Mouse (Mus musculus) embryonic facial prominence, embryonic 10.5 days (tissue): ENCODE data around the gene Hoxb6. TPM values are rescaled to one million over a fixed set of nuclear protein-coding genes. Genes with fewer than 3 reads are reported as not detected.

Source experiments
- DNase-seq: peaks from one replicate; pipeline ENCODE4 v3.0.0-alpha.2; 2017; ENCODE audit warnings: low spot score
- H3K27ac ChIP-seq: fragments of 300-500 bp; sonication (generic); replicated peaks from 2 replicates; pipeline ENCODE4 v1.5.1; 2016; ENCODE audit warnings: mild to moderate bottlenecking
- H3K27me3 ChIP-seq: fragments of 300-500 bp; sonication (generic); replicated peaks from 2 replicates; pipeline ENCODE4 v1.6.1; 2016; ENCODE audit warnings: low read depth, mild to moderate bottlenecking; ENCODE audit not compliant: poor library complexity, severe bottlenecking
- H3K36me3 ChIP-seq: fragments of 300-500 bp; sonication (generic); replicated peaks from 2 replicates; pipeline ENCODE4 v1.6.1; 2016; ENCODE audit warnings: mild to moderate bottlenecking, moderate library complexity
- H3K4me1 ChIP-seq: fragments of 300-500 bp; sonication (generic); 2 replicates; pipeline ENCODE4 v1.6.1; 2016
- H3K4me3 ChIP-seq: fragments of 300-500 bp; sonication (generic); 2 replicates; pipeline ENCODE4 v1.5.1; 2016; ENCODE audit warnings: mild to moderate bottlenecking, moderate library complexity
- H3K9me3 ChIP-seq: fragments of 300-500 bp; sonication (generic); 2 replicates; pipeline ENCODE4 v1.6.1; 2016; ENCODE audit warnings: mild to moderate bottlenecking
- WGBS: fragments of 180-500 bp; shearing (Covaris S2); methylation state at CpG from one replicate; pipeline ENCODE4 v1.1.7; 2016; 5-methylcytosine and 5-hydroxymethylcytosine counted together
- polyA plus RNA-seq: library from polyadenylated mRNA; unstranded; fragments of >200 nt; fragmentation: Nextera tagmentation; extraction: Ambion mirVana; gene quantifications from 2 replicates; pipeline ENCODE4 v1.2.1, GENCODE M21; 2016

The Hoxb6 gene
- polyA plus RNA-seq, 1 experiment from 2014 or later, result not detected

GRCm38 (mm10) chr11:96261323-96261890 lies 30.9 kb upstream of the Hoxb6 start:
- Histone ChIP-seq H3K36me3 (no peaks in the 10 kb centered on the region), H3K27ac (no peak overlapping the region), H3K4me3 (no peak overlapping the region), H3K27me3 (peaks cover 100% of the 10 kb centered on the region), H3K4me1 (peaks cover 4% of the 10 kb centered on the region; the same call in 1 of the 2 replicates), H3K9me3 (no peaks in the 10 kb centered on the region)
- WGBS, result 1% methylated on average over 24 of the region's 24 CpGs
- peak; percentile 85 for DNase-seq

- peaks cover 100% of the 10 kb centered on the region for H3K27me3 ChIP-seq
- H3K36me3 ChIP-seq, result no peaks in the 10 kb centered on the region
- WGBS, result 12% methylated on average over 6 of the region's 6 CpGs
- H3K4me3 ChIP-seq, result no peak overlapping the region
- no peak overlapping the region for H3K27ac ChIP-seq
- peak; percentile 15 for DNase-seq
- no peaks in the 10 kb centered on the region for H3K9me3 ChIP-seq
- H3K4me1 ChIP-seq, result peaks cover 4% of the 10 kb centered on the region; the same call in 1 of the 2 replicates
Observed at GRCm38 (mm10) chr11:96262262-96262830, 29.9 kb upstream of the Hoxb6 start.

- H3K4me3 ChIP-seq, result no peak overlapping the region
- peaks cover 100% of the 10 kb centered on the region for H3K27me3 ChIP-seq
- H3K4me1 ChIP-seq, result peaks cover 4% of the 10 kb centered on the region; the same call in 1 of the 2 replicates
- H3K36me3 ChIP-seq, result no peaks in the 10 kb centered on the region
- no peaks in the 10 kb centered on the region for H3K9me3 ChIP-seq
- no peak overlapping the region for H3K27ac ChIP-seq
- 2% methylated on average over 33 of the region's 33 CpGs for WGBS
- DNase-seq, result peak; percentile 55
Observed at GRCm38 (mm10) chr11:96263636-96264389, 28.5 kb upstream of the Hoxb6 start.

GRCm38 (mm10) chr11:96264390-96265020 lies 27.8 kb upstream of the Hoxb6 start:
- peak; percentile 48 for DNase-seq
- peaks cover 100% of the 10 kb centered on the region for H3K27me3 ChIP-seq
- no peak overlapping the region for H3K4me3 ChIP-seq
- 2% methylated on average over 8 of the region's 8 CpGs for WGBS
- H3K4me1 ChIP-seq, result peaks cover 4% of the 10 kb centered on the region; the same call in 1 of the 2 replicates
- H3K27ac ChIP-seq, result no peak overlapping the region
- H3K36me3 ChIP-seq, result no peaks in the 10 kb centered on the region
- no peaks in the 10 kb centered on the region for H3K9me3 ChIP-seq

- Histone ChIP-seq H3K9me3 (no peaks in the 10 kb centered on the region), H3K4me1 (no peaks in the 10 kb centered on the region), H3K4me3 (no peak overlapping the region), H3K36me3 (no peaks in the 10 kb centered on the region), H3K27me3 (peaks cover 100% of the 10 kb centered on the region), H3K27ac (no peak overlapping the region)
- WGBS, result 1% methylated on average over 7 of the region's 7 CpGs
- peak; percentile 21 for DNase-seq
Observed at GRCm38 (mm10) chr11:96265954-96266353, 26.3 kb upstream of the Hoxb6 start.

- DNase-seq, result peak; percentile 28
- 10% methylated on average over 7 of the region's 7 CpGs for WGBS
- H3K27me3 ChIP-seq, result peaks cover 100% of the 10 kb centered on the region
- H3K9me3 ChIP-seq, result no peaks in the 10 kb centered on the region
- peaks cover 7% of the 10 kb centered on the region for H3K4me1 ChIP-seq
- H3K4me3 ChIP-seq, result no peak overlapping the region
- H3K27ac ChIP-seq, result no peak overlapping the region
- H3K36me3 ChIP-seq, result no peaks in the 10 kb centered on the region
Observed at GRCm38 (mm10) chr11:96267021-96267920, 25.0 kb upstream of the Hoxb6 start.

- no peaks in the 10 kb centered on the region for H3K36me3 ChIP-seq
- H3K27me3 ChIP-seq, result peaks cover 100% of the 10 kb centered on the region
- 0% methylated on average over 1 of the region's 1 CpGs for WGBS
- H3K4me1 ChIP-seq, result peaks cover 11% of the 10 kb centered on the region
- H3K27ac ChIP-seq, result no peak overlapping the region
- no peaks in the 10 kb centered on the region for H3K9me3 ChIP-seq
- no peak overlapping the region for H3K4me3 ChIP-seq
- no peak for DNase-seq
Observed at GRCm38 (mm10) chr11:96268031-96268745, 24.1 kb upstream of the Hoxb6 start.

- H3K4me3 ChIP-seq, result no peak overlapping the region
- H3K4me1 ChIP-seq, result peaks cover 11% of the 10 kb centered on the region
- H3K27ac ChIP-seq, result no peak overlapping the region
- peaks cover 100% of the 10 kb centered on the region for H3K27me3 ChIP-seq
- H3K9me3 ChIP-seq, result no peaks in the 10 kb centered on the region
- WGBS, result under 1% methylated on average over 19 of the region's 19 CpGs
- no peaks in the 10 kb centered on the region for H3K36me3 ChIP-seq
- no peak for DNase-seq
Observed at GRCm38 (mm10) chr11:96269869-96270268, 22.4 kb upstream of the Hoxb6 start.

GRCm38 (mm10) chr11:96270996-96271540 lies 21.2 kb upstream of the Hoxb6 start, which contains the start of gene Hoxb9:
Gene Hoxb9, plus strand, starts transcription at chr11:96271457.
- Histone ChIP-seq H3K4me1 (peaks cover 11% of the 10 kb centered on the region), H3K36me3 (no peaks in the 10 kb centered on the region), H3K27ac (no peak within 1 kb of the TSS), H3K9me3 (no peaks in the 10 kb centered on the region), H3K27me3 (peaks cover 100% of the 10 kb centered on the region), H3K4me3 (peak within 1 kb of the TSS; percentile 6; the same call in 1 of the 2 replicates)
- no peak for DNase-seq
- under 1% methylated on average over 40 of the region's 40 CpGs for WGBS

- H3K9me3 ChIP-seq, result no peaks in the 10 kb centered on the region
- peaks cover 100% of the 10 kb centered on the region for H3K27me3 ChIP-seq
- peaks cover 11% of the 10 kb centered on the region for H3K4me1 ChIP-seq
- peak overlapping the region; percentile 6; the same call in 1 of the 2 replicates for H3K4me3 ChIP-seq
- H3K27ac ChIP-seq, result no peak overlapping the region
- no peaks in the 10 kb centered on the region for H3K36me3 ChIP-seq
- under 1% methylated on average over 52 of the region's 52 CpGs for WGBS
- no peak for DNase-seq
Observed at GRCm38 (mm10) chr11:96271541-96272011, 20.7 kb upstream of the Hoxb6 start.
